ENCODE assay signal across 8 mouse cellular contexts in the genomic region with DNA sequence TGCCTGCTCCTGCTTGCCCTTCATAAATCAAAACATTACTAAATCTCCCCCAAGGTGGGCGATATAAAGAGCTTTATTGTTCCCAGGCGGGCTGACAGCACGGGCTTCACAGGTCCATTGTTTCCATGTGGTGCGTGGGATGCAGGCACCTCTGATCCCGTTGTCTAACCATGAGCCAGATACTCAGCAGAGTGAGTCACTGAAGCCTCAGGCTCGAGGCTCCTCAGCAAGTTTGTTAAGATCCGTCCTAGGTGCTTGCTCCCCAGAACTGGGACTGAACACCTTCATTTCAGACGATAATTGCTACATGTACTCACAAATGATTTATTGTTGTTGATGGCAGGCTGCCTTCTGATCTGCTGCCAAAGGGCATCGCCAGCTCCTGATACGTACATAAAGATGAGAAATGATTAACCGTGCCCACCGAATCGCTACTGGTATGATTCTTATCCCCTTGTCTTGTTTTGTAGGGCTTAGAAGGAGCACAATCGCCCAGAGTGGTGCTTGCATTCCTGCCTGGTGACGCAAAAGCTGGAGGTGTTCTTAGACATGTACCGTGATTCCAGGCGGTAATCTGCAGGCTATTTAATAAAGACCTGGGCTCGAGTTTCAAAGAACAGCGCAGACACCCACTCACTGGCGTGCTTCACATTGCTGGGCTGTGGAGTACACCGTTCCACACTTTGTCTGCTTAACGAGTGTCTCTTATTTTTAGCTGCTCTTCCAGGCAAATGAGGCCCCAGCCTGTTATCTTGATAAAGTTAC.
A peak's percentile ranks its signal among the peaks of the same experiment; 100 is the strongest.
DNase-seq lines count a peak whose midpoint lies in the region; ATAC-seq lines count a peak whose summit lies in the region.

No protein-coding gene starts in this region.

- H3K27ac ChIP-seq in heart, embryonic 16.5 days (ENCODE audit: low read length) = peak overlapping the region; percentile 68
- H3K27ac ChIP-seq in limb, embryonic 10.5 days = peak overlapping the region; percentile 44; the same call in 1 of the 2 replicates
- peak overlapping the region; percentile 51; the same call in 1 of the 2 replicates for H3K27ac ChIP-seq in stomach, embryonic 16.5 days (ENCODE audit: low read length)

- H3K9me3 ChIP-seq in heart, embryonic 16.5 days (replicated peaks; ENCODE audit: control insufficient read depth, low read length) = no peaks in the 10 kb centered on the region
- no peaks in the 10 kb centered on the region for H3K9me3 ChIP-seq in limb, embryonic 10.5 days (replicated peaks)
- H3K9me3 ChIP-seq in stomach, embryonic 16.5 days (replicated peaks; ENCODE audit: control insufficient read depth, low read length) = no peaks in the 10 kb centered on the region

- H3K4me3 ChIP-seq in heart, embryonic 16.5 days (ENCODE audit: low read length) = peak overlapping the region; percentile 26
- no peak overlapping the region for H3K4me3 ChIP-seq in limb, embryonic 10.5 days
- H3K4me3 ChIP-seq in stomach, embryonic 16.5 days (replicated peaks; ENCODE audit: low read length) = no peak overlapping the region

- ATAC-seq in heart, embryonic 16.5 days (replicated peaks; ENCODE audit: extremely low read depth, insufficient read depth, low FRiP score) = peak; percentile 81
- ATAC-seq in stomach, embryonic 16.5 days (ENCODE audit: insufficient read depth, low FRiP score) = peak; percentile 71
- no peak for ATAC-seq in megakaryocyte, adult 5-6 weeks (ENCODE audit: poor library complexity, severe bottlenecking)

- intact Hi-C loops in left cerebral cortex, postnatal 4 days (cut with DNase I) = no loop called here

- peak overlapping the region; percentile 49 for H3K9ac ChIP-seq in heart, embryonic 16.5 days (ENCODE audit: low read length)
- no peak overlapping the region for H3K9ac ChIP-seq in stomach, embryonic 16.5 days (ENCODE audit: low read length)

- H3K4me2 ChIP-seq in heart, embryonic 16.5 days (ENCODE audit: low read depth, low read length) = peak overlapping the region; percentile 57
- no peak overlapping the region for H3K4me2 ChIP-seq in stomach, embryonic 16.5 days (ENCODE audit: low read depth, low read length)

- peaks cover 16% of the 10 kb centered on the region for H3K4me1 ChIP-seq in heart, embryonic 16.5 days (ENCODE audit: control insufficient read depth, insufficient read depth, low read length)
- H3K4me1 ChIP-seq in limb, embryonic 10.5 days = peaks cover 10% of the 10 kb centered on the region
- no peaks in the 10 kb centered on the region for H3K4me1 ChIP-seq in stomach, embryonic 16.5 days (ENCODE audit: control insufficient read depth, insufficient read depth, low read length)

- WGBS in heart, embryonic 16.5 days = 21% methylated on average over 22 of the region's 22 CpGs
- WGBS in limb, embryonic 10.5 days = 60% methylated on average over 22 of the region's 22 CpGs
- 48% methylated on average over 22 of the region's 22 CpGs for WGBS in stomach, embryonic 16.5 days

- peak; percentile 5 to 42 for DNase-seq in left cerebral cortex, adult 8-10 months (ENCODE audit: low spot score in 2 of 2)
- no peak for DNase-seq in left cerebral cortex, postnatal 4 days
- DNase-seq in limb, embryonic 10.5 days (ENCODE audit: low spot score) = peak; percentile 34
- DNase-seq in thymus, postnatal 36 days = no peak
- DNase-seq in adrenal gland, adult 8-10 months = no peak

- H3K27me3 ChIP-seq in heart, embryonic 16.5 days (ENCODE audit: control insufficient read depth, insufficient read depth, low read length) = no peaks in the 10 kb centered on the region
- no peaks in the 10 kb centered on the region for H3K27me3 ChIP-seq in limb, embryonic 10.5 days (ENCODE audit: low read depth, poor library complexity, severe bottlenecking)
- H3K27me3 ChIP-seq in stomach, embryonic 16.5 days (ENCODE audit: control insufficient read depth, insufficient read depth, low read length) = no peaks in the 10 kb centered on the region

- no peaks in the 10 kb centered on the region for H3K36me3 ChIP-seq in heart, embryonic 16.5 days (ENCODE audit: control insufficient read depth, insufficient read depth)
- H3K36me3 ChIP-seq in limb, embryonic 10.5 days = no peaks in the 10 kb centered on the region
- no peaks in the 10 kb centered on the region for H3K36me3 ChIP-seq in stomach, embryonic 16.5 days (ENCODE audit: control insufficient read depth, insufficient read depth, low read length)

Comparison
In these comparisons a context has a peak if more than half of its experiments do, and no peak if none do; other contexts are left out.
1. DNase-seq: peak in left cerebral cortex, adult 8-10 months (2 of 2) and limb, embryonic 10.5 days (single experiment); none in left cerebral cortex, postnatal 4 days (single experiment), thymus, postnatal 36 days (0 of 2) and adrenal gland, adult 8-10 months (single experiment).
2. Peak in every context shown above with its lines, with median percentiles within 50 percentile points of each other: H3K27ac ChIP-seq.